Mouse (Mus musculus) bone marrow macrophage, adult 2 months (primary cell): ENCODE measurements around the gene Acrbp.

Experiments used
- CTCF ChIP-seq: IDR thresholded peaks from 2 replicates; pipeline ENCODE4 v1.5.1; 2012; ENCODE audit warnings: low read depth, mild to moderate bottlenecking, low read length, moderate library complexity
- POLR2A ChIP-seq: IDR thresholded peaks from 2 replicates; pipeline ENCODE4 v1.6.1; 2012; ENCODE audit warnings: mild to moderate bottlenecking, low read depth, low read length, borderline replicate concordance

DNA sequence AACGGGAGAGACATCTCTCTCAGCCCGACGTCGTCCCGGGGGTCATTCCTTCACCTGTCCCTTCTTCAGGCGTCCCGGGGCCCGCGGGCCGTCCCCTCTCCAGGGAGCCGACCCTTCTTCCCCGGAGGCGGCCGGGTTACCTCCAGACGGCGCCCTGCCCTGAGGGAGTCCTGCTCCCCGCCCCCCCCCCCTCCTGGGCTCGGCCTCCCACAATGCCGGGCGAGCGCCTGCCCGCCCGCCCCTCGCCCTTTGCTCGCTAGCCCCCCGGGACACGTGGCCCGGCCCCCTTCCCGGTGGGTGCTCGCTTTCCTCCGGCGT is 46.7 kb downstream of the Acrbp start:
- no peak for TF ChIP-seq POLR2A
- TF ChIP-seq CTCF, result no peak
